Mouse (Mus musculus) hematopoietic stem cell, adult 5-6 weeks (primary cell): ENCODE results near the gene Zcwpw1. TPM values are rescaled to one million over a fixed set of nuclear protein-coding genes. Genes with fewer than 3 reads are reported as not detected.
"Not testable (repeated sequence)": the region's sequence is repeated elsewhere in the genome, so short reads cannot be mapped to it uniquely, and the experiment has no call there.

Experiments used
- ATAC-seq, 2 experiments: fragments of 125-278 bp in 1 of 2; replicated peaks in 1 of 2; 2 replicates each; pipeline ENCODE4 v1.8.0; 2016 to 2017; ENCODE audit warnings: inconsistent platforms in 2 of 2, mild to moderate bottlenecking in 2 of 2, moderate number of reproducible peaks in 2 of 2, low read depth in 1 of 2, moderate TSS enrichment in 1 of 2; ENCODE audit not compliant: low FRiP score in 2 of 2, poor library complexity in 2 of 2, severe bottlenecking in 2 of 2, insufficient read depth in 1 of 2, low TSS enrichment in 1 of 2
- total RNA-seq: library from RNA; stranded (forward); fragments of 172-1452, 232-1000 nt; gene quantifications from 2 replicates; pipeline ENCODE4 v1.2.3, GENCODE M21; 2017

Gene Zcwpw1
- total RNA-seq, 1 experiment from 2014 or later = 27.6 TPM

DNA sequence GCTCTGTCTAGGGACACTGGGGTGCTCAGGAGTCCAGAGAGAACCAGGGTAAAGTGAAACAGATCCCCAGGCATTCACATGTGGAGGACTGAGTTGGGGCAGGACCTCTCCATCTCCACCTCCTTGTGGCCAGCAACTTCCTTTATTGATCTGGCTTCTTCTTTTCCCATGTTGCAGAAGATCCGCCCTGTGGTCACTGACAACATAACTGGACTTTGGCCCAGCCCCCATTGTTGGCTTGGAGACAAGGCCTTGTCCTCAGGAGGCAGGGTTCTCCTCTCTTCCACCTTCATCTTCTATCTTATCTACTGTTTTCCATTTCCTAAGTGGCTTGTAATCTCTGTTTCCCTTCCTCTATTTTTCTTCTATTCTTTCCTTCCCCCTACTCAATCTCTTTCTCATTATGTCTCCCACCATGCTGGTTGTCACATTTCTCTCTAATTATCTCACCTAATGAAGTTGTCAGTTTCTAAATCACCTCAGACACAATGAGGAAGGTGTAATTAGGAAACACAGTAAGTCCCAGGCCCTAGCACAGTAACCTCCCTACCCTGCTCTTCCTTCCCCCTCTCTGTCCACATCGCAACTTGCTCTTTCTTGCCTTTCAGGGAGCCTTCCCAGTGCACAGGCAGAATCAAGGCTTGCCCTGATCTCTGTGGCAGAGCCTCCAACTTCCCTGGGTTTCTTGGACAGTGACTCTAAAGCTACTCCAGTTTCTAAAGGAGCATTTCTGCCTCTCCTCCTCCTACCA, 70.5 kb downstream of the Zcwpw1 start, which contains the start of gene Pilrb1:
Pilrb1 (minus strand) TSS at position 147 of the 751 bp plus-strand sequence.
- peak; percentile 42 to 79; a peak in 2 of 4 replicates for ATAC-seq

DNA sequence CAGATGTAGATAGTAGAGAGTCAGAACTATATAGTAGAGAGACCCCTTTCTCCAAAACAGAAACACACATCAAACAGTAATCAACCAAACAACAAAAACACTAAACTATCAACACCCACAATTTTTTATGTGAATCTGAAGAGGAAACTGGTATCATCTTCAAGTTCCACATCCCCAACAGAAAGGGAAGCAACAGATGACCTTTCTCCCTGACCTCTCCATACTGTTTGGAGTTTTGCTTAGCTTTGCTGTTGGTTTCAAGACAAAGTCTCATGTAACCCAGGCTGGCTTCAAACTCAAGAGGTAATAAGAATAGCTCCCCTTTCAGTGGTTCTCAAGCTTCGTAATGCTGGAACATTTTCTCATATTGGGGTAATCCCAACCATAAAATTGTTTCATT, 76.4 kb downstream of the Zcwpw1 start:
- not testable (repeated sequence) for ATAC-seq

DNA sequence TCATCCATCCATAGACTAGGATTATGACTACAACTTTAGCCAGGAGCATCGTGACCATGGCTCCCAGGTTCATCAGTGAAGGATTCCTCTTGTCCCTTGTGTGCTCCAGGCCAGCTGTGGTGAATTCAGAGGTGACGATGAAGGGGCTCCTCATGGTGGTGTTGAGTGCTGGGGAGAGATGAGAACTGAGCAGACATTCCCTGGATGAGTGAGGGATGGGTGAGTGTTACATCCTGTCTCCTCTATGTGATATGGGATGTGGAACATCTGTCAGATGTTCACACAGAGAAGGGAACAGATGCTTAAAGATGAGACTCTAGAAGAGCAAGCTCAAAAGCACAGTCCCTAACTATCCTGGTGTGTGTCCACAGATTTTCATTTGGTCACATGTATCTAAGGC, 81.0 kb downstream of the Zcwpw1 start:
- ATAC-seq = not testable (repeated sequence)

DNA sequence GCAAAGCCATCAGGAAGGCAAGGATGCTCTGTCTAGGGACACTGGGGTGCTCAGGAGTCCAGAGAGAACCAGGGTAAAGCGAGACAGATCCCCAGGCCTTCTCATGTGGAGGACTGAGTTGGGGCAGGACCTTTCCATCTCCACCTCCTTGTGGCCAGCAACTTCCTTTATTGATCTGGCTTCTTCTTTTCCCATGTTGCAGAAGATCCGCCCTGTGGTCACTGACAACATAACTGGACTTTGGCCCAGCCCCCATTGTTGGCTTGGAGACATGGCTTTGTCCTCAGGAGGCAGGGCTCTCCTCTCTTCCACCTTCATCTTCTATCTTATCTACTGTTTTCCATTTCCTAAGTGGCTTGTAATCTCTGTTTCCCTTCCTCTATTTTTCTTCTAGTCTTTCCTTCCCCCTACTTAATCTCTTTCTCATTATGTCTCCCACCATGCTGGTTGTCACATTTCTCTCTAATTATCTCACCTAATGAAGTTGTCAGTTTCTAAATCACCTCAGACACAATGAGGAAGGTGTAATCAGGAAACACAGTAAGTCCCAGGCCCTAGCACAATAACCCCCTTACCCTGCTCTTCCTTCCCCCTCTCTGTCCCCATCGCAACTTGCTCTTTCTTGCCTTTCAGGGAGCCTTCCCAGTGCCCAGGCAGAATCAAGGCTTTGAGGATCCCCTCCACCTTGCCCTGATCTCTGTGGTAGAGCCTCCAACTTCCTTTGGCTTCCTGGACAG, 84.2 kb downstream of the Zcwpw1 start, which contains the start of gene Pilrb2:
Pilrb2 (minus strand) TSS at position 172 of the 737 bp plus-strand sequence.
- ATAC-seq = peak; percentile 52 to 55; a peak in 3 of 4 replicates

Other genes starting within 250 kb of the Zcwpw1 start
- gene Actl6b, start 234.3 kb upstream of the Zcwpw1 start, total RNA-seq = not detected in 2 replicates
- 39.0 and 50.7 TPM in 2 replicates for gene Tfr2, start 218.0 kb upstream of the Zcwpw1 start, total RNA-seq
- gene Mospd3, start 186.7 kb upstream of the Zcwpw1 start, total RNA-seq = 8.3 and 10.3 TPM in 2 replicates
- not detected in 2 replicates for gene Pcolce, start 174.0 kb upstream of the Zcwpw1 start, total RNA-seq
- not detected in 2 replicates for gene Fbxo24, start 158.8 kb upstream of the Zcwpw1 start, total RNA-seq
- 26.4 and 43.3 TPM in 2 replicates for gene Lrch4, start 158.7 kb upstream of the Zcwpw1 start, total RNA-seq
- gene Gm20605, start 158.6 kb upstream of the Zcwpw1 start, total RNA-seq = 4.0 and 6.4 TPM in 2 replicates
- 8.6 and 12.9 TPM in 2 replicates for gene Sap25, start 146.5 kb upstream of the Zcwpw1 start, total RNA-seq
- not detected in 2 replicates for gene Irs3, start 142.1 kb upstream of the Zcwpw1 start, total RNA-seq
- gene Agfg2, start 103.1 kb upstream of the Zcwpw1 start, total RNA-seq = 8.4 and 11.0 TPM in 2 replicates
- gene Nyap1, start 46.2 kb upstream of the Zcwpw1 start, total RNA-seq = 0.05 and 0.25 TPM in 2 replicates
- gene Tsc22d4, start 42.1 kb upstream of the Zcwpw1 start, total RNA-seq = 61.0 and 67.7 TPM in 2 replicates
- gene Ppp1r35, start 8.9 kb upstream of the Zcwpw1 start, total RNA-seq = 15.3 and 61.5 TPM in 2 replicates
- 30.4 and 31.8 TPM in 2 replicates for gene Mepce, start 143 bp upstream of the Zcwpw1 start, total RNA-seq
- 17.7 and 22.2 TPM in 2 replicates for gene Pilra, start 48.5 kb downstream of the Zcwpw1 start, total RNA-seq
- 6.0 and 12.3 TPM in 2 replicates for gene Pilrb1, start 70.3 kb downstream of the Zcwpw1 start, total RNA-seq
- 3.7 and 17.8 TPM in 2 replicates for gene Pilrb2, start 84.0 kb downstream of the Zcwpw1 start, total RNA-seq
- not detected in 2 replicates for gene Cyp3a13, start 133.8 kb downstream of the Zcwpw1 start, total RNA-seq
- not detected in 2 replicates for gene Gjc3, start 175.3 kb downstream of the Zcwpw1 start, total RNA-seq
- not detected in 2 replicates for gene Azgp1, start 193.7 kb downstream of the Zcwpw1 start, total RNA-seq
- gene Smok3a, start 233.5 kb downstream of the Zcwpw1 start, total RNA-seq = not detected in 2 replicates
- not detected in 2 replicates for gene Smok3b, start 233.6 kb downstream of the Zcwpw1 start, total RNA-seq